Mouse (Mus musculus) kidney, adult 10 weeks (tissue): ENCODE measurements around the gene Olfr1202. TPM values are rescaled to one million over a fixed set of nuclear protein-coding genes. Genes with fewer than 3 reads are reported as not detected.

Source experiments
- polyA plus RNA-seq: library from polyadenylated mRNA; stranded (reverse); fragments of 350-450 nt; fragmentation: Illumina TruSeq; extraction: RNeasy Lipid Tissue Mini Kit (QIAGEN cat#74804); gene quantifications from one replicate; pipeline ENCODE4 v1.2.3, GENCODE M21; 2014; ENCODE audit warnings: low read depth, low replicate concordance

The Olfr1202 gene
- not detected for polyA plus RNA-seq

GRCm38 (mm10) chr2:88814196-88814595 lies at the start of gene Olfr1202:
Gene Olfr1202, plus strand, starts transcription at chr2:88814496.

GRCm38 (mm10) chr2:88770388-88770787 lies 43.9 kb upstream of the Olfr1202 start, which contains the start of gene Olfr1200:
Gene Olfr1200, minus strand, starts transcription at chr2:88770488.

GRCm38 (mm10) chr2:88792736-88793135 lies 21.6 kb upstream of the Olfr1202 start, which contains the start of gene Olfr1201:
Gene Olfr1201, plus strand, starts transcription at chr2:88793036.

GRCm38 (mm10) chr2:88829437-88829836 lies 15.1 kb downstream of the Olfr1202 start, which contains the start of gene Olfr1205:
Gene Olfr1205, plus strand, starts transcription at chr2:88829737.

GRCm38 (mm10) chr2:88848992-88849391 lies 34.7 kb downstream of the Olfr1202 start, which contains the start of gene Olfr1204:
Gene Olfr1204, plus strand, starts transcription at chr2:88849292.

GRCm38 (mm10) chr2:88862931-88863330 lies 48.6 kb downstream of the Olfr1202 start, which contains the start of gene Olfr1206:
Gene Olfr1206, plus strand, starts transcription at chr2:88863231.

Other genes with a start within 250 kb of the Olfr1202 start
- gene Olfr1189, start 228.0 kb upstream of the Olfr1202 start, polyA plus RNA-seq: not detected
- gene Olfr1191-ps1, start 174.0 kb upstream of the Olfr1202 start, polyA plus RNA-seq: not detected
- not detected for gene Olfr1192-ps1, start 166.0 kb upstream of the Olfr1202 start, polyA plus RNA-seq
- gene Olfr1193, start 138.9 kb upstream of the Olfr1202 start, polyA plus RNA-seq: not detected
- not detected for gene Olfr1195, start 125.3 kb upstream of the Olfr1202 start, polyA plus RNA-seq
- gene Olfr1196, start 109.9 kb upstream of the Olfr1202 start, polyA plus RNA-seq: not detected
- not detected for gene Olfr1197, start 82.1 kb upstream of the Olfr1202 start, polyA plus RNA-seq
- not detected for gene Olfr1198, start 63.1 kb upstream of the Olfr1202 start, polyA plus RNA-seq
- gene Olfr1199, start 54.0 kb upstream of the Olfr1202 start, polyA plus RNA-seq: not detected
- not detected for gene Olfr1200, start 44.0 kb upstream of the Olfr1202 start, polyA plus RNA-seq
- gene Olfr1201, start 21.5 kb upstream of the Olfr1202 start, polyA plus RNA-seq: not detected
- gene Olfr1205, start 15.2 kb downstream of the Olfr1202 start, polyA plus RNA-seq: not detected
- gene Olfr1204, start 34.8 kb downstream of the Olfr1202 start, polyA plus RNA-seq: not detected
- gene Olfr1206, start 48.7 kb downstream of the Olfr1202 start, polyA plus RNA-seq: not detected
- gene Olfr1208, start 87.8 kb downstream of the Olfr1202 start, polyA plus RNA-seq: not detected
- not detected for gene Olfr1209, start 100.7 kb downstream of the Olfr1202 start, polyA plus RNA-seq
- not detected for gene Olfr1211, start 123.6 kb downstream of the Olfr1202 start, polyA plus RNA-seq
- gene Olfr1212, start 139.5 kb downstream of the Olfr1202 start, polyA plus RNA-seq: not detected
- gene Gm13762, start 165.8 kb downstream of the Olfr1202 start, polyA plus RNA-seq: not detected
- not detected for gene Olfr1214, start 178.2 kb downstream of the Olfr1202 start, polyA plus RNA-seq
- gene Olfr1215, start 192.5 kb downstream of the Olfr1202 start, polyA plus RNA-seq: not detected
- gene Olfr1216, start 203.8 kb downstream of the Olfr1202 start, polyA plus RNA-seq: not detected
- not detected for gene Olfr1217, start 217.6 kb downstream of the Olfr1202 start, polyA plus RNA-seq
- gene Olfr1218, start 246.7 kb downstream of the Olfr1202 start, polyA plus RNA-seq: not detected